Mouse (Mus musculus): ENCODE measurements around the gene B9d2.

Gene B9d2

GRCm38 (mm10) chr7:25669158-25669557, 11.4 kb upstream of the B9d2 start:
- peak overlapping the region; percentile 63 for H3K4me3 ChIP-seq (replicated peaks; ENCODE audit: low read length)
- peaks cover 13% of the 10 kb centered on the region for H3K27me3 ChIP-seq (ENCODE audit: insufficient read depth, low read length)
- peaks cover 78% of the 10 kb centered on the region for H3K36me3 ChIP-seq (ENCODE audit: insufficient read depth, low read length)
- no peaks in the 10 kb centered on the region for H3K9me3 ChIP-seq (ENCODE audit: low read length)
- H3K4me1 ChIP-seq (replicated peaks; ENCODE audit: low read depth, low read length) = peaks cover 80% of the 10 kb centered on the region
- TF ChIP-seq CTCF (conservative IDR thresholded peaks at IDR 0.05; ENCODE audit: low read length) (no peak), NANOG (IDR thresholded peaks at IDR 0.05; ENCODE audit: borderline replicate concordance, low read length) (no peak), POU5F1 (IDR thresholded peaks at IDR 0.05; ENCODE audit: borderline replicate concordance, low read length) (no peak)

- H3K9me3 ChIP-seq (ENCODE audit: low read length) = no peaks in the 10 kb centered on the region
- H3K4me1 ChIP-seq (replicated peaks; ENCODE audit: low read depth, low read length) = peaks cover 80% of the 10 kb centered on the region
- TF ChIP-seq NANOG (IDR thresholded peaks at IDR 0.05; ENCODE audit: borderline replicate concordance, low read length) (no peak), POU5F1 (IDR thresholded peaks at IDR 0.05; ENCODE audit: borderline replicate concordance, low read length) (no peak), CTCF (conservative IDR thresholded peaks at IDR 0.05; ENCODE audit: low read length) (no peak)
- peaks cover 73% of the 10 kb centered on the region for H3K36me3 ChIP-seq (ENCODE audit: insufficient read depth, low read length)
- peak overlapping the region; percentile 63 for H3K4me3 ChIP-seq (replicated peaks; ENCODE audit: low read length)
- H3K27me3 ChIP-seq (ENCODE audit: insufficient read depth, low read length) = peaks cover 17% of the 10 kb centered on the region
These were observed 10.9 kb upstream of the B9d2 start for GRCm38 (mm10) chr7:25669631-25670030.

- Histone ChIP-seq H3K9me3 (ENCODE audit: low read length) (no peaks in the 10 kb centered on the region), H3K4me1 (replicated peaks; ENCODE audit: low read depth, low read length) (peaks cover 80% of the 10 kb centered on the region), H3K27me3 (ENCODE audit: insufficient read depth, low read length) (peaks cover 22% of the 10 kb centered on the region), H3K36me3 (ENCODE audit: insufficient read depth, low read length) (peaks cover 68% of the 10 kb centered on the region), H3K4me3 (replicated peaks; ENCODE audit: low read length) (peak overlapping the region; percentile 63)
- TF ChIP-seq CTCF (conservative IDR thresholded peaks at IDR 0.05; ENCODE audit: low read length) (no peak), NANOG (IDR thresholded peaks at IDR 0.05; ENCODE audit: borderline replicate concordance, low read length) (no peak; the same call in 1 of the 2 replicates), POU5F1 (IDR thresholded peaks at IDR 0.05; ENCODE audit: borderline replicate concordance, low read length) (no peak)
These were observed 10.5 kb upstream of the B9d2 start for GRCm38 (mm10) chr7:25670096-25670495.

- Histone ChIP-seq H3K9me3 (ENCODE audit: low read length) (no peaks in the 10 kb centered on the region), H3K4me3 (replicated peaks; ENCODE audit: low read length) (no peak overlapping the region), H3K27me3 (ENCODE audit: insufficient read depth, low read length) (peaks cover 36% of the 10 kb centered on the region), H3K36me3 (ENCODE audit: insufficient read depth, low read length) (peaks cover 52% of the 10 kb centered on the region), H3K4me1 (replicated peaks; ENCODE audit: low read depth, low read length) (peaks cover 75% of the 10 kb centered on the region)
- no peak for TF ChIP-seq CTCF (conservative IDR thresholded peaks at IDR 0.05; ENCODE audit: low read length)
- TF ChIP-seq NANOG (IDR thresholded peaks at IDR 0.05; ENCODE audit: borderline replicate concordance, low read length) = no peak
- TF ChIP-seq POU5F1 (IDR thresholded peaks at IDR 0.05; ENCODE audit: borderline replicate concordance, low read length) = no peak
These were observed 8.9 kb upstream of the B9d2 start for GRCm38 (mm10) chr7:25671686-25672085.

GRCm38 (mm10) chr7:25672442-25672841, 8.1 kb upstream of the B9d2 start:
- Histone ChIP-seq H3K27me3 (ENCODE audit: insufficient read depth, low read length) (peaks cover 39% of the 10 kb centered on the region), H3K36me3 (ENCODE audit: insufficient read depth, low read length) (peaks cover 45% of the 10 kb centered on the region), H3K4me3 (replicated peaks; ENCODE audit: low read length) (no peak overlapping the region), H3K4me1 (replicated peaks; ENCODE audit: low read depth, low read length) (peaks cover 68% of the 10 kb centered on the region), H3K9me3 (ENCODE audit: low read length) (no peaks in the 10 kb centered on the region)
- no peak for TF ChIP-seq POU5F1 (IDR thresholded peaks at IDR 0.05; ENCODE audit: borderline replicate concordance, low read length)
- peak; percentile 73 for TF ChIP-seq CTCF (conservative IDR thresholded peaks at IDR 0.05; ENCODE audit: low read length)
- no peak for TF ChIP-seq NANOG (IDR thresholded peaks at IDR 0.05; ENCODE audit: borderline replicate concordance, low read length)

GRCm38 (mm10) chr7:25674297-25674696, 6.3 kb upstream of the B9d2 start:
- Histone ChIP-seq H3K4me1 (replicated peaks; ENCODE audit: low read depth, low read length) (peaks cover 58% of the 10 kb centered on the region), H3K36me3 (ENCODE audit: insufficient read depth, low read length) (peaks cover 26% of the 10 kb centered on the region), H3K4me3 (replicated peaks; ENCODE audit: low read length) (peak overlapping the region; percentile 81), H3K27me3 (ENCODE audit: insufficient read depth, low read length) (peaks cover 45% of the 10 kb centered on the region), H3K9me3 (ENCODE audit: low read length) (no peaks in the 10 kb centered on the region)
- TF ChIP-seq CTCF (conservative IDR thresholded peaks at IDR 0.05; ENCODE audit: low read length) (no peak), NANOG (IDR thresholded peaks at IDR 0.05; ENCODE audit: borderline replicate concordance, low read length) (no peak), POU5F1 (IDR thresholded peaks at IDR 0.05; ENCODE audit: borderline replicate concordance, low read length) (no peak)

GRCm38 (mm10) chr7:25674719-25675300, 5.8 kb upstream of the B9d2 start, which contains the start of gene Tmem91:
Gene Tmem91, minus strand, starts transcription at chr7:25675166.
- Histone ChIP-seq H3K9me3 (ENCODE audit: low read length) (no peaks in the 10 kb centered on the region), H3K4me3 (replicated peaks; ENCODE audit: low read length) (peak within 1 kb of the TSS; percentile 81)

GRCm38 (mm10) chr7:25675405-25675804, 5.2 kb upstream of the B9d2 start:
- no peak for TF ChIP-seq POU5F1 (IDR thresholded peaks at IDR 0.05; ENCODE audit: borderline replicate concordance, low read length)
- no peak for TF ChIP-seq CTCF (conservative IDR thresholded peaks at IDR 0.05; ENCODE audit: low read length)
- TF ChIP-seq NANOG (IDR thresholded peaks at IDR 0.05; ENCODE audit: borderline replicate concordance, low read length) = no peak
- Histone ChIP-seq H3K36me3 (ENCODE audit: insufficient read depth, low read length) (peaks cover 22% of the 10 kb centered on the region), H3K4me1 (replicated peaks; ENCODE audit: low read depth, low read length) (peaks cover 53% of the 10 kb centered on the region), H3K27me3 (ENCODE audit: insufficient read depth, low read length) (peaks cover 46% of the 10 kb centered on the region), H3K9me3 (ENCODE audit: low read length) (no peaks in the 10 kb centered on the region), H3K4me3 (replicated peaks; ENCODE audit: low read length) (peak overlapping the region; percentile 81)

More at GRCm38 (mm10) chr7:25674719-25675300, 5.8 kb upstream of the B9d2 start, which contains the start of gene Tmem91:
- TF ChIP-seq NANOG (IDR thresholded peaks at IDR 0.05; ENCODE audit: borderline replicate concordance, low read length) = no peak
- H3K4me1 ChIP-seq (replicated peaks; ENCODE audit: low read depth, low read length) = peaks cover 53% of the 10 kb centered on the region
- H3K27me3 ChIP-seq (ENCODE audit: insufficient read depth, low read length) = peaks cover 46% of the 10 kb centered on the region
- H3K36me3 ChIP-seq (ENCODE audit: insufficient read depth, low read length) = peaks cover 24% of the 10 kb centered on the region

Data from E14TG2a.4 (cell line).